In the genomic region with DNA sequence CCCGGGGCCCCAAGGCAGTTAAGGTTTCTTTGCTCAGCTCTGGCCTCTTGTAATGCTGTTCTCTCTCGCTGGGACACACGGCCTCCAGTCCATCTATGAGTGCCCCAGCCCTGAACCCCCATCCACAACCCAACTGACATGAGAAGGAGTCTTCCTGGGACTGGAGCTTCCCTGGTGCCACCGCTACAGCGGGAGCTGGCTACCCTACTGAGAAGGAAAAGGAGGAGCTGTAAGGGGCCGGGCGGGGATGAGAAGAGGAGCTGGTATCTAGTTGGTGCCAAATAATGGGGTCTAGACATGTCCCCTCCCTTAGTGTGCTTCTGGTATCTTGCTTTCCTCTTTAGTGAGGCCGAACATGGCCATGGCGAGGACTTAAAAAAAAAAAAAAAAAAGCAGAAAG, we compare ENCODE assay signal across 9 mouse cellular contexts.
DNase-seq lines count a peak whose midpoint lies in the region; ATAC-seq and TF ChIP-seq lines count a peak whose summit lies in the region.
"Had no signal": no experiment of that assay in that cellular context is flagged by ENCODE, and none has a peak within 500 bp of the region (broad histone marks: within the 10 kb centered on the region; RNA-seq: fewer than 3 reads in every experiment).

No protein-coding gene starts in this region.

- no peak overlapping the region for H3K27ac ChIP-seq in heart, embryonic 11.5 days (ENCODE audit: low read depth, low read length)
- no peak overlapping the region for H3K27ac ChIP-seq in ES-Bruce4 (ENCODE audit: insufficient read depth, low read length)
- no peak overlapping the region for H3K27ac ChIP-seq in embryonic fibroblast, embryonic 13.5 days (ENCODE audit: insufficient read depth, low read length)
- no peak overlapping the region for H3K27ac ChIP-seq in limb, embryonic 10.5 days
- H3K27ac ChIP-seq in stomach, embryonic 16.5 days (ENCODE audit: low read length): no peak overlapping the region

- no peak for ATAC-seq in heart, embryonic 11.5 days (replicated peaks; ENCODE audit: insufficient number of reproducible peaks, low FRiP score, low TSS enrichment)
- ATAC-seq in stomach, embryonic 16.5 days (ENCODE audit: insufficient read depth, low FRiP score): no peak

- intact Hi-C loops in heart, postnatal 14 days (cut with DNase I): no loop called here

- WGBS in heart, embryonic 11.5 days (ENCODE audit: insufficient replicate concordance): 7% methylated on average over 9 of the region's 9 CpGs
- WGBS in limb, embryonic 10.5 days: 6% methylated on average over 9 of the region's 9 CpGs
- WGBS in stomach, embryonic 16.5 days: 8% methylated on average over 9 of the region's 9 CpGs

- H3K4me3 ChIP-seq in heart, embryonic 11.5 days (ENCODE audit: low read depth, low read length): peak overlapping the region; percentile 39
- peak overlapping the region; percentile 18 for H3K4me3 ChIP-seq in ES-Bruce4 (ENCODE audit: low read depth, low read length)
- H3K4me3 ChIP-seq in embryonic fibroblast, embryonic 13.5 days (ENCODE audit: insufficient read depth, low read length): peak overlapping the region; percentile 24; the same call in 1 of the 2 replicates
- peak overlapping the region; percentile 50 for H3K4me3 ChIP-seq in limb, embryonic 10.5 days
- peak overlapping the region; percentile 27; the same call in 1 of the 2 replicates for H3K4me3 ChIP-seq in stomach, embryonic 16.5 days (replicated peaks; ENCODE audit: low read length)
- H3K4me3 ChIP-seq: megakaryocyte, embryonic 14.5 days had no signal

- no peak for TF ChIP-seq CTCF in ES-Bruce4 (IDR thresholded peaks at IDR 0.05; ENCODE audit: low read depth, low read length)
- TF ChIP-seq CTCF in embryonic fibroblast, embryonic 13.5 days (IDR thresholded peaks at IDR 0.05; ENCODE audit: borderline replicate concordance, insufficient read depth, low read length): no peak

- no peaks in the 10 kb centered on the region for H3K36me3 ChIP-seq in heart, embryonic 11.5 days (ENCODE audit: control insufficient read depth, insufficient read depth, low read length)
- no peaks in the 10 kb centered on the region for H3K36me3 ChIP-seq in ES-Bruce4 (ENCODE audit: control insufficient read depth, insufficient read depth, low read length, poor library complexity, severe bottlenecking)
- H3K36me3 ChIP-seq in limb, embryonic 10.5 days: no peaks in the 10 kb centered on the region
- no peaks in the 10 kb centered on the region for H3K36me3 ChIP-seq in stomach, embryonic 16.5 days (ENCODE audit: control insufficient read depth, insufficient read depth, low read length)

- peaks cover 35% of the 10 kb centered on the region for H3K27me3 ChIP-seq in heart, embryonic 11.5 days (ENCODE audit: control insufficient read depth, insufficient read depth, low read length)
- peaks cover 3% of the 10 kb centered on the region; the same call in 1 of the 2 replicates for H3K27me3 ChIP-seq in ES-Bruce4 (ENCODE audit: control insufficient read depth, insufficient read depth, low read length, poor library complexity, severe bottlenecking)
- peaks cover 47% of the 10 kb centered on the region for H3K27me3 ChIP-seq in limb, embryonic 10.5 days (ENCODE audit: low read depth, poor library complexity, severe bottlenecking)
- peaks cover 26% of the 10 kb centered on the region for H3K27me3 ChIP-seq in stomach, embryonic 16.5 days (ENCODE audit: control insufficient read depth, insufficient read depth, low read length)

- no peak overlapping the region for H3K9ac ChIP-seq in heart, embryonic 11.5 days (ENCODE audit: low read depth, low read length)
- H3K9ac ChIP-seq in ES-Bruce4 (ENCODE audit: low read depth, poor library complexity, severe bottlenecking): peak overlapping the region; percentile 22; the same call in 1 of the 2 replicates
- no peak overlapping the region for H3K9ac ChIP-seq in stomach, embryonic 16.5 days (ENCODE audit: low read length)

- TF ChIP-seq EP300 in ES-Bruce4 (IDR thresholded peaks at IDR 0.05; ENCODE audit: insufficient read depth, low read depth, low read length): no peak

- H3K4me2 ChIP-seq in heart, embryonic 11.5 days: peak overlapping the region; percentile 64
- H3K4me2 ChIP-seq in stomach, embryonic 16.5 days (ENCODE audit: low read depth, low read length): peak overlapping the region; percentile 43

- no peak for TF ChIP-seq POLR2A in ES-Bruce4 (IDR thresholded peaks at IDR 0.05; ENCODE audit: insufficient read depth, low read length)
- TF ChIP-seq POLR2A in embryonic fibroblast, embryonic 13.5 days (IDR thresholded peaks at IDR 0.05; ENCODE audit: low read depth, low read length): no peak

- peaks cover 3% of the 10 kb centered on the region; the same call in 1 of the 2 replicates for H3K4me1 ChIP-seq in heart, embryonic 11.5 days (ENCODE audit: control insufficient read depth, insufficient read depth, low read length)
- H3K4me1 ChIP-seq in ES-Bruce4 (ENCODE audit: control insufficient read depth, insufficient read depth, low read length): no peaks in the 10 kb centered on the region
- no peaks in the 10 kb centered on the region for H3K4me1 ChIP-seq in embryonic fibroblast, embryonic 13.5 days (ENCODE audit: control insufficient read depth, insufficient read depth, low read length)
- H3K4me1 ChIP-seq in limb, embryonic 10.5 days: peaks cover 14% of the 10 kb centered on the region
- no peaks in the 10 kb centered on the region for H3K4me1 ChIP-seq in stomach, embryonic 16.5 days (ENCODE audit: control insufficient read depth, insufficient read depth, low read length)
- H3K4me1 ChIP-seq: megakaryocyte, embryonic 14.5 days had no signal

- DNase-seq in heart, postnatal 14 days: no peak
- peak; percentile 31 for DNase-seq in limb, embryonic 10.5 days (ENCODE audit: low spot score)
- DNase-seq in kidney, postnatal 25 days: no peak
- DNase-seq in gastrocnemius, adult 18-20 months (ENCODE audit: low spot score): no peak

- H3K9me3 ChIP-seq in heart, embryonic 11.5 days (replicated peaks; ENCODE audit: control insufficient read depth, low read length): no peaks in the 10 kb centered on the region
- H3K9me3 ChIP-seq in ES-Bruce4 (replicated peaks; ENCODE audit: control insufficient read depth, insufficient read depth, low read length, poor library complexity, severe bottlenecking): no peaks in the 10 kb centered on the region
- H3K9me3 ChIP-seq in limb, embryonic 10.5 days (replicated peaks): no peaks in the 10 kb centered on the region
- H3K9me3 ChIP-seq in stomach, embryonic 16.5 days (replicated peaks; ENCODE audit: control insufficient read depth, low read length): no peaks in the 10 kb centered on the region
- H3K9me3 ChIP-seq: megakaryocyte, embryonic 14.5 days had no signal
